Mouse (Mus musculus) cortical plate, adult 2 months (tissue): Measurements from ENCODE around the gene Zdhhc14. TPM values are rescaled to one million over a fixed set of nuclear protein-coding genes. Genes with fewer than 3 reads are reported as not detected.

Source experiments
- H3K27ac ChIP-seq: fragments of 200-500 bp; 2 replicates; pipeline ENCODE4 v1.5.1; 2012; ENCODE audit warnings: low read length, control low read depth, inconsistent platforms; ENCODE audit not compliant: insufficient read depth
- H3K4me1 ChIP-seq: fragments of 200-500 bp; 2 replicates; pipeline ENCODE4 v1.6.1; 2011; ENCODE audit warnings: low read length; ENCODE audit not compliant: control insufficient read depth, insufficient read depth
- H3K4me3 ChIP-seq: fragments of 200-500 bp; 2 replicates; pipeline ENCODE4 v1.5.1; 2011; ENCODE audit warnings: mild to moderate bottlenecking, low read length, control low read depth; ENCODE audit not compliant: insufficient read depth
- CTCF ChIP-seq: fragments of 200-500 bp; IDR thresholded peaks from 2 replicates; pipeline ENCODE4 v1.5.1; 2011; ENCODE audit warnings: mild to moderate bottlenecking, control low read depth, low read length; ENCODE audit not compliant: insufficient read depth; ENCODE audit errors: extremely low read depth
- POLR2A ChIP-seq: fragments of 200-500 bp; IDR thresholded peaks from 2 replicates; pipeline ENCODE4 v1.6.1; 2011; ENCODE audit warnings: mild to moderate bottlenecking, low read length, control low read depth; ENCODE audit not compliant: insufficient read depth; ENCODE audit errors: extremely low read depth
- polyA plus RNA-seq: library from polyadenylated mRNA; depleted of rRNA; stranded (reverse); fragments of >200 nt; gene quantifications from 2 replicates; pipeline ENCODE4 v1.2.3, GENCODE M21; 2012

Gene Zdhhc14
- polyA plus RNA-seq, 1 experiment = 15.1 TPM

DNA sequence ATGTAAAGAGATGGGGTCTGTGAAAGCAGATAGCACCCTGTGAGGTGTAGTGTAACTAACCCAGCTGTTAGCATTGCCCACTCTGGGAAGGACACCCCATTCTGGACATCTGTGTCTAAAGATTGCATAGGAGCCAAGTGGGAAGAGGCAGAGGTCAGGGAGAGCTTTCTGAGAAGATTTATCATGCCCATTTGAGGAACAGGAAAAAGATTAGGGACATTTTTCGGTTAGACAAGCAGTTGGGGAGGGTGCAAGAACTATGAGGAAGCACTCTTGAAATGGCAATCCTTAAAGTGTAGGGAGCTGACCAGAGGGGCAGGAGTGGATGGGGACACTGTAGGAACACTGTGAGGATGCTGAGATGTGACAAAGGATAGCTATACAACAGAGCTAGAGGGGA is 29.2 kb downstream of the Zdhhc14 start:
- H3K27ac ChIP-seq = 0 out of 2 replicates have a peak overlapping the region, but pooled peaks have one; percentile 45
- H3K4me1 ChIP-seq = peaks cover 12% of the 10 kb centered on the region
- no peak overlapping the region for H3K4me3 ChIP-seq
- TF ChIP-seq POLR2A (no peak), CTCF (no peak)

DNA sequence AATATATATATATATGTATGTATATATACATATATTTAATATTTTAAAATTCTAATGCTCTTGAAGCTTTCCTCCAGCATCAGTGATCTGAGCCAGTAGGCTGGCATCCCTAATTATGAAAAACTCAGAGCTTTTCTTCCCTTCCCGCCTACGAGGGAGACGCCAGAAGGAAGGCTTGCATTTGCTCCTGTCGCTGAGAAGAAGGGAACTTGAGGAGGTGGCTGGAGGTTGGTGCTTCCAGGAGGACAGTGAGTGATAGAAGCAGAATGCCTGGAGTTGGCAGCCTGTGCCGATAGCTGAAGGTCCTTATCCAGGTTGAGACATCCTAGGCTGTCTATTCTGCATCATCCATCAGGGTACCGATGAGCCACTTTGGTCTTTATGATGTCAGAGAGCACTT is 37.2 kb downstream of the Zdhhc14 start:
- 0 out of 2 replicates have a peak, but pooled peaks have one; percentile 45 for TF ChIP-seq POLR2A
- TF ChIP-seq CTCF = no peak
- H3K4me3 ChIP-seq = no peak overlapping the region
- peak overlapping the region; percentile 91 for H3K27ac ChIP-seq
- H3K4me1 ChIP-seq = peaks cover 18% of the 10 kb centered on the region

DNA sequence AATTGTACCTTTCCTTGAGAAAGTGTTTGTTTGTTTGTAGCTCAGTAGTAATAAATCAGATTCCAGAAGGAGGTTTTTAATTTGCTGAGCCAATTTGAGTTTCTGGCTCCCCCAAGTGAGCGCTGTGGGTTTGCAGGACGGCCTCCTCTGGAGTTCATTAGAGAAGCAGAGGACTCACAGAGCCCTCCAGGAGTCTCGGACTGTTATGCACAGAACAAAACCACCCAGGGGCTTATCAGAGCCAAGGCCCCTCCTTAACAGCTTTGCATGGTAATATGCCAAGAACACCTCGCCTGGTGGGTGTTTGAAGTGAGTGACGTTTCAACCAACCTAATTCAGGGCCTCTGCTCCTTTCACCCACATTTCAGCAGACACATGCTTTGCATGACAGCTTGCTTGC is 40.5 kb downstream of the Zdhhc14 start:
- Histone ChIP-seq H3K4me1 (peaks cover 24% of the 10 kb centered on the region), H3K4me3 (no peak overlapping the region), H3K27ac (no peak overlapping the region)
- no peak for TF ChIP-seq POLR2A
- TF ChIP-seq CTCF = no peak

DNA sequence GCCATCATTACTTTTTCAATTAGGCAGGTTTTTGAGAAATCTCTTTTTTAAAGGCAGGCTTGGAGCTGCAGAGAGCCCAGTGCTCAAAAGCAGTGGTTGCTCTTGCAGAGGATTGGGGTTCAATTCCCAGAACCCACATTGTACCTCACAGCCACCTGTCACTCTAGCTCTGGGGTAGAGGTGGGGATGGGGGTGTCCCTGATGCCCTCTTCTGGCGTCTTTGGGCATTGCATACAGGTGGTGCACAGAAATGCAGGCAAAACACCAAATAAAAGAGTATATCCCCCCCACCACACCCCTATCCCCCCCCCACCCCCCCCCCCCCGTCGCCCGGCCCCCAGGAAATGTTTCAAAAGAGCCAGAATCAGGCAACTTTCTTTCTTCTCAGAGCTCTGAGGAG is 43.0 kb downstream of the Zdhhc14 start:
- H3K4me1 ChIP-seq = peaks cover 15% of the 10 kb centered on the region; the same call in 1 of the 2 replicates
- no peak overlapping the region for H3K4me3 ChIP-seq
- no peak overlapping the region for H3K27ac ChIP-seq
- no peak for TF ChIP-seq POLR2A
- peak; percentile 29 for TF ChIP-seq CTCF

DNA sequence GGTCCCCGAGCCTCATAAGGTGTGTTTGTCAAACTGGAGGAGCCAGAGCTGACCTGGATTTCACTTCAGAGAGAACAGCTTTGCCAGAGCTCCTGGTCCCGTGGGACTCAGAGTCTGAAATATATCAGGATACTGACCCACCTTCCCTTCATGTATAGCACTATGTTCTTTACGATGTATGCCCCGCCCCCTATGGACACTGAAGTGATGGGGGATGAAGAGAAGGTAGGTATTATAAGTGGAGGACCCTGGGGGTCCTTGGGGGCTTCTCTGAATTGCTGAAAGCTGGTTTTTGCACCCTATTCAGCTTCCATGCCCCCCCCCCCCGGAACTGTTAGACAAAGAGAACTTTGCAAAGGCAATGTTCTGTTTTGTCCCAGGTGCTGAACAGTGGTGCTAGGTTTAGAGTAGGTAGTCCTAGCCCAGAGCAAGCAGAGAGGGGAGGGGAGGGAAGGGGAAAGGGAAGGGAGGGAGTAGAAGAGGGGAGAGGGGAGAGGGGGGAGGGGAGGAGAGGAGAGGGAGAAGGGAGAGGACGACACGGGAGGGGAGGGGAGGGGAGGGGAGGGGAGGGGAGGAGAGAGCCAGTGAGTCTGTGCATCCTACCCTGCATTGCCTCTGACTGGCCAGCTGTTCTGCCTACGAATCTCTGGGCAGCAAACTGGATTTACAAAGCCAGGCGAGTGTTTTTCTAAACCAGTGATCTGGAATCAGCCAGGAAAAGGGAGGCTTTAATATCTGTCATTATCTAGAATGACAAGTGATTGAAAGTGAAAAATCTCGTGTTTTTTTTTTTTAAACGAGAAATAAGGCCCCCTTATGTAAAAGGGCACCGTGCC is 44.1 kb downstream of the Zdhhc14 start:
- Histone ChIP-seq H3K4me1 (peaks cover 9% of the 10 kb centered on the region; the same call in 1 of the 2 replicates), H3K27ac (peak overlapping the region; percentile 40; the same call in 1 of the 2 replicates), H3K4me3 (no peak overlapping the region)
- TF ChIP-seq CTCF = no peak
- no peak for TF ChIP-seq POLR2A

DNA sequence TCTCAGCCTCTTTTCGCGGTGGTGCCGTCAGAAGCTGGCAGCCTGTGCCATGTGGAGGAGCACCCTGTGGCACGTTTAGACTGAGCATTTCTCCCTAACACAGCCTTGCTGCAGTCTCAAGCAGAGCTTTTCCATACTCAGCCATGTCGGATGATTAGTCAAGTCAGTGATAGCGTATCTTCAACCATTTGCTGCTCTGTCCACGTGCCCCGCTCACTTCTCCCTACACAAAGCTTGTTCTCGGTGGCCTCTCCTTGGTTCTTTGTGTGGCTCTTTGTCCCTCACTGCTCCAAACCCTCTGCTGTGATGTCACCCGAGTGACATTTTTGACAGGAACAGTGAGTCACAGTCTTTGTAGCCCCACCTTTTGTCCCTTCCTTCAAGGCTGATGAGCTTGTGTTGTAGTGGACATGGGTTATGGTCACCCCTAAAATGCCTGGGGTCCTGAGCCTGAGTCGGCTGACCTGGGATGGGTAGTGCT is 44.8 kb downstream of the Zdhhc14 start:
- Histone ChIP-seq H3K4me1 (peaks cover 6% of the 10 kb centered on the region; the same call in 1 of the 2 replicates), H3K4me3 (no peak overlapping the region), H3K27ac (peak overlapping the region; percentile 40)
- TF ChIP-seq POLR2A = no peak
- no peak for TF ChIP-seq CTCF

DNA sequence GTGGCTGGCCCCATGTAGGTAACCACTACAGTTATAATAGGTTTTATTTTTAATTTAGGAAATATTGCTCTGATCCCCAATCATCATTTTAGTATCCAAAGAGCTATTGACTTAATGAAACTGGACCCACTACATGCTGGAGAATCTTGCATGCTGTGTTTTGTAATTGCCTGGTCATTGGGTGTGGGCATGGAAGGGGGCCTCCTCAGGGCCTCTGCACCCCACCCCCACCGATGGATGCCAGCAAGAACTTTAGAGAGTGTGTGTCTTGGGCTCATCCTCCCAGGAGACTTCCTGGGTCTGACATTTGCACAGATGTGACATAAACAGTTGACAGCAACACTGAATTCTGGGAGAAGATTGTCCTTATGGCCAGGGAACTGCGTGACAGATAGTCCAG is 49.8 kb downstream of the Zdhhc14 start:
- Histone ChIP-seq H3K4me1 (peaks cover 9% of the 10 kb centered on the region), H3K27ac (no peak overlapping the region), H3K4me3 (no peak overlapping the region)
- TF ChIP-seq POLR2A (no peak), CTCF (no peak)

DNA sequence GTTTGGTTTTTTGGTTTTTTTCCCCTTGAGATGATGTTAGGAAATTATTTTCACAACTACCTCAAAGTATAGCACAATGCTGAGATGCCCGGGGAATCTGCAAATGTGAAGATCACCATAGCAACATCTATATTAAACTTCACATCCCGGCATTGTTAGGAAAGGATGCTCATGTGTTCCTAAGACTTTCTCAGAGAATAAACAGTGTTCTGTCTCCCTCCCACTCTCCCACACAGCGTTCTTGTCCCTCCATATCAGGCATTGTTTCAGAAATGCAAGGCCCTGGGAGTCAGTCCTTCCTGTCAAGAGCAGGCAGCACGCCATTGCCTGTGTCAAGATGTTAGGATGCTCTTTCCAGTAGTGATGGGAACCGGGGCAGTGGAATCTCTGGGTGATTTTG is 51.7 kb downstream of the Zdhhc14 start:
- Histone ChIP-seq H3K4me3 (no peak overlapping the region), H3K27ac (peak overlapping the region; percentile 11), H3K4me1 (peaks cover 7% of the 10 kb centered on the region)
- TF ChIP-seq POLR2A = no peak
- TF ChIP-seq CTCF = no peak

DNA sequence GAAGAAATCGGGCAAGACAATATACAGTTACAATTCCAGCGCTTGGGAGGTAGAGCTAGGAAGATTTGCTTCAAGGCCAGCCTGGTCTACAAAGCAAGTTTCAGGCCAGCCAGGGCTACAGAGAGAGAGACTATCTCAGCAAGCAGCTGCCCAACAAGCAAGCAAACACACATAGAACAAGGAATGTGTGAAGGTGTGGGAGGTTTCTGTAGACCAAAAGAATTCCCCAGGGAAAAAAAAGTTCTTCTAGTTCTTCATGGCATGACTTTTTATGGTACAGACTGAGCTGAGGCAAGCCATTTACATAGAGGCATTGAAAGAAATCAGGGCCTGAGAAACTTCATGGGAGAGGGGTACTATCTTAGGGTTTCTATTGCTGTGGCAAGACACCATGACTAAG is 52.7 kb downstream of the Zdhhc14 start:
- no peak for TF ChIP-seq POLR2A
- no peak for TF ChIP-seq CTCF
- Histone ChIP-seq H3K4me1 (peaks cover 8% of the 10 kb centered on the region), H3K4me3 (no peak overlapping the region), H3K27ac (no peak overlapping the region)

DNA sequence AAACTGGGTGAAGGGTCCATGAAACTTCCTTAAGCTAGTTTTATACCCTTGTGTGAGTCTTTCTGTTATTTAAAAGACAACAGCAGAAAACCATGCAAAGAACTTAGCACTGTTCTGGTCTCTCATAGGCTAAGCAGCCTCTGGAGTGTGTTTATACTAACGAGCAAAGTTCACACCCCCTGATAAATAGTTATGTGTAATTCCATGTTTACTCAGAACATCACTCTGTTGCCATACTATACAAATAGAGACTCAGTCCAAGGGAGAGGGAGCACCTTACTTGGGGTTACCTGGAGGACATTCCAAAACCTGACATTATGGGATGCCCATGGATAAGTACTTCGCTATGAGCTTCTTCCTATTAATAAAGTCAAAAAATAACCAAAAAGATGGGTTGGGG is 56.2 kb downstream of the Zdhhc14 start:
- H3K4me3 ChIP-seq = no peak overlapping the region
- H3K27ac ChIP-seq = no peak overlapping the region
- TF ChIP-seq POLR2A (no peak), CTCF (no peak)
- H3K4me1 ChIP-seq = peaks cover 15% of the 10 kb centered on the region
